Mouse (Mus musculus) MEL (cell line): ENCODE measurements around the gene Pnpla5. TPM values are rescaled to one million over a fixed set of nuclear protein-coding genes. Genes with fewer than 3 reads are reported as not detected.

Source experiments
- DNase-seq: peaks from one replicate; pipeline ENCODE4 v3.0.0; 2011; ENCODE audit warnings: low read depth, low spot score
- H3K27ac ChIP-seq: 2 replicates; pipeline ENCODE4 v1.5.1; 2012; ENCODE audit warnings: low read depth, mild to moderate bottlenecking, control low read depth, low read length, moderate library complexity; ENCODE audit not compliant: control insufficient read depth
- H3K27me3 ChIP-seq, 2 experiments: fragments of 150-350 bp in 1 of 2; sonication (generic) in 1 of 2; 2 replicates each; pipeline ENCODE4 v1.6.1; 2012; ENCODE audit warnings: low read length in 2 of 2, mild to moderate bottlenecking in 2 of 2, improper control_type of control experiment in 1 of 2, moderate library complexity in 1 of 2; ENCODE audit not compliant: insufficient read depth in 2 of 2, control insufficient read depth in 1 of 2
- H3K36me3 ChIP-seq, 2 experiments: 2 replicates each; pipeline ENCODE4 v1.6.1; 2012 to 2014; ENCODE audit warnings: low read length in 2 of 2, improper control_type of control experiment in 1 of 2, inconsistent platforms in 1 of 2, mild to moderate bottlenecking in 1 of 2; ENCODE audit not compliant: insufficient read depth in 2 of 2, control insufficient read depth in 1 of 2
- H3K4me1 ChIP-seq, 2 experiments: fragments of 150-350 bp in 1 of 2; sonication (generic) in 1 of 2; 2 replicates each; pipeline ENCODE4 v1.6.1; 2012; ENCODE audit warnings: low read length in 2 of 2, improper control_type of control experiment in 1 of 2, mild to moderate bottlenecking in 1 of 2; ENCODE audit not compliant: insufficient read depth in 2 of 2, control insufficient read depth in 1 of 2
- H3K4me3 ChIP-seq, 2 experiments: fragments of 150-350 bp in 1 of 2; sonication (generic) in 1 of 2; 2 replicates each; pipeline ENCODE4 v1.5.1; 2012; ENCODE audit warnings: low read depth in 2 of 2, low read length in 2 of 2, mild to moderate bottlenecking in 2 of 2, moderate library complexity in 2 of 2, control low read depth in 1 of 2, improper control_type of control experiment in 1 of 2; ENCODE audit not compliant: control insufficient read depth in 1 of 2, insufficient read depth in 1 of 2
- H3K79me2 ChIP-seq: 2 replicates; pipeline ENCODE4 v1.6.1; 2012; ENCODE audit warnings: mild to moderate bottlenecking, low read length, moderate library complexity; ENCODE audit not compliant: control insufficient read depth, poor library complexity, insufficient read depth
- H3K9ac ChIP-seq: 2 replicates; pipeline ENCODE4 v1.6.1; 2012; ENCODE audit warnings: low read depth, mild to moderate bottlenecking, control low read depth, low read length, moderate library complexity; ENCODE audit not compliant: control insufficient read depth, poor library complexity, severe bottlenecking
- H3K9me3 ChIP-seq: fragments of 150-350 bp; sonication (generic); replicated peaks from 2 replicates; pipeline ENCODE4 v1.6.1; 2012; ENCODE audit warnings: mild to moderate bottlenecking, low read length, improper control_type of control experiment, moderate library complexity; ENCODE audit not compliant: insufficient read depth
- GABPA ChIP-seq: IDR thresholded peaks from 2 replicates; pipeline ENCODE4 v1.6.1; 2012; ENCODE audit warnings: low read depth, mild to moderate bottlenecking, inconsistent platforms, low read length, improper control_type of control experiment, moderate library complexity
- HCFC1 ChIP-seq: IDR thresholded peaks from 2 replicates; pipeline ENCODE4 v1.6.1; 2012; ENCODE audit warnings: low read depth, mild to moderate bottlenecking, inconsistent platforms, low read length, improper control_type of control experiment, moderate library complexity
- JUND ChIP-seq: IDR thresholded peaks from 2 replicates; pipeline ENCODE4 v1.6.1; 2011; ENCODE audit warnings: low read depth, mild to moderate bottlenecking, improper control_type of control experiment, low read length
- MAFK ChIP-seq: IDR thresholded peaks from 2 replicates; pipeline ENCODE4 v1.6.1; 2011; ENCODE audit warnings: low read depth, mild to moderate bottlenecking, low read length, improper control_type of control experiment, borderline replicate concordance
- MYB ChIP-seq: IDR thresholded peaks from 2 replicates; pipeline ENCODE4 v1.6.1; 2011; ENCODE audit warnings: mild to moderate bottlenecking, low read depth, low read length, improper control_type of control experiment
- MYC ChIP-seq: IDR thresholded peaks from 2 replicates; pipeline ENCODE4 v1.6.1; 2011; ENCODE audit warnings: low read depth, mild to moderate bottlenecking, low read length, improper control_type of control experiment, moderate library complexity
- NELFE ChIP-seq: IDR thresholded peaks from 2 replicates; pipeline ENCODE4 v1.6.1; 2011; ENCODE audit warnings: low read depth, low read length, improper control_type of control experiment
- NRF1 ChIP-seq: IDR thresholded peaks from 2 replicates; pipeline ENCODE4 v1.6.1; 2014; ENCODE audit warnings: low read depth, mild to moderate bottlenecking, inconsistent platforms, low read length, improper control_type of control experiment, moderate library complexity; ENCODE audit not compliant: poor library complexity, insufficient read depth, severe bottlenecking
- POLR2A ChIP-seq, 2 experiments: IDR thresholded peaks; 2 replicates each; pipeline ENCODE4 v1.6.1; 2011 to 2012; ENCODE audit warnings: low read length in 2 of 2, mild to moderate bottlenecking in 2 of 2, control low read depth in 1 of 2, improper control_type of control experiment in 1 of 2, low read depth in 1 of 2, moderate library complexity in 1 of 2; ENCODE audit not compliant: control insufficient read depth in 1 of 2, insufficient read depth in 1 of 2, poor library complexity in 1 of 2
- RAD21 ChIP-seq: IDR thresholded peaks from 2 replicates; pipeline ENCODE4 v1.6.1; 2011; ENCODE audit warnings: mild to moderate bottlenecking, low read depth, low read length, improper control_type of control experiment
- RCOR1 ChIP-seq: IDR thresholded peaks from 2 replicates; pipeline ENCODE4 v1.6.1; 2012; ENCODE audit warnings: low read depth, mild to moderate bottlenecking, inconsistent platforms, low read length, improper control_type of control experiment
- SIN3A ChIP-seq: IDR thresholded peaks from 2 replicates; pipeline ENCODE4 v1.6.1; 2012; ENCODE audit warnings: low read length, improper control_type of control experiment, inconsistent platforms
- SMC3 ChIP-seq: IDR thresholded peaks from 2 replicates; pipeline ENCODE4 v1.6.1; 2011; ENCODE audit warnings: low read depth, low read length, improper control_type of control experiment
- TAL1 ChIP-seq: IDR thresholded peaks from 2 replicates; pipeline ENCODE4 v1.6.1; 2012; ENCODE audit warnings: mild to moderate bottlenecking, inconsistent platforms, low read length, moderate library complexity, mixed read lengths
- TBP ChIP-seq: IDR thresholded peaks from 2 replicates; pipeline ENCODE4 v1.8.0; 2011; ENCODE audit warnings: low read depth, low read length, improper control_type of control experiment
- TCF12 ChIP-seq: IDR thresholded peaks from 2 replicates; pipeline ENCODE4 v1.6.1; 2014; ENCODE audit warnings: low read depth, mild to moderate bottlenecking, inconsistent platforms, low read length, improper control_type of control experiment, moderate library complexity
- UBTF ChIP-seq: IDR thresholded peaks from 2 replicates; pipeline ENCODE4 v1.6.1; 2012; ENCODE audit warnings: low read depth, mild to moderate bottlenecking, inconsistent platforms, low read length, improper control_type of control experiment, moderate library complexity, borderline replicate concordance; ENCODE audit not compliant: insufficient read depth
- ZC3H11A ChIP-seq: IDR thresholded peaks from 2 replicates; pipeline ENCODE4 v1.6.1; 2012; ENCODE audit warnings: low read depth, mild to moderate bottlenecking, inconsistent platforms, low read length, improper control_type of control experiment
- ZKSCAN1 ChIP-seq: IDR thresholded peaks from 2 replicates; pipeline ENCODE4 v1.6.1; 2012; ENCODE audit warnings: low read depth, mild to moderate bottlenecking, inconsistent platforms, low read length, improper control_type of control experiment, moderate library complexity
- polyA plus RNA-seq, 2 experiments: library from polyadenylated mRNA; stranded (reverse) in 1 of 2; unstranded in 1 of 2; fragments of >175 nt in 1 of 2; fragments of >200 nt in 1 of 2; gene quantifications; 2 replicates each; pipeline versions ENCODE4 v1.2.1 to v1.2.4; 2012; ENCODE audit warnings: low replicate concordance in 2 of 2, low read depth in 1 of 2; ENCODE audit not compliant: insufficient read length in 2 of 2, insufficient read depth in 1 of 2, missing spikeins in 1 of 2
- total RNA-seq: library from RNA; depleted of rRNA; stranded (reverse); fragments of 300-350 nt; gene quantifications from 2 replicates; pipeline ENCODE4 v1.2.3, GENCODE M21; 2012

Pnpla5 gene
- total and polyA plus RNA-seq, 3 experiments = not detected

GRCm38 (mm10) chr15:84096051-84096450 is 26.9 kb downstream of the Pnpla5 start:
- Histone ChIP-seq H3K36me3 (no peaks in the 10 kb centered on the region), H3K9ac (no peak overlapping the region), H3K27me3 (no peaks in the 10 kb centered on the region; a peak in 1 of 4 replicates), H3K27ac (no peak overlapping the region), H3K4me3 (no peak overlapping the region), H3K4me1 (no peaks in the 10 kb centered on the region), H3K79me2 (no peaks in the 10 kb centered on the region), H3K9me3 (no peaks in the 10 kb centered on the region)
- TF ChIP-seq RCOR1 = no peak
- no peak for TF ChIP-seq MAFK
- TF ChIP-seq GABPA = no peak
- no peak for TF ChIP-seq TBP
- TF ChIP-seq RAD21 = no peak
- no peak for TF ChIP-seq MYB
- TF ChIP-seq SMC3 = no peak
- TF ChIP-seq UBTF = no peak
- TF ChIP-seq SIN3A = no peak
- TF ChIP-seq NELFE = no peak
- TF ChIP-seq POLR2A (IDR thresholded peaks at IDR 0.05; ENCODE audit: control insufficient read depth in 1 of 2, insufficient read depth in 1 of 2, low read depth in 1 of 2, low read length in 2 of 2, poor library complexity in 1 of 2) = no peak
- TF ChIP-seq HCFC1 = no peak
- TF ChIP-seq ZKSCAN1 = no peak
- no peak for TF ChIP-seq JUND
- DNase-seq = no peak

GRCm38 (mm10) chr15:84094921-84095320 is 28.1 kb downstream of the Pnpla5 start:
- Histone ChIP-seq H3K9me3 (no peaks in the 10 kb centered on the region), H3K4me3 (no peak overlapping the region), H3K9ac (no peak overlapping the region), H3K79me2 (no peaks in the 10 kb centered on the region), H3K4me1 (no peaks in the 10 kb centered on the region), H3K27me3 (no peaks in the 10 kb centered on the region; a peak in 1 of 4 replicates), H3K27ac (no peak overlapping the region), H3K36me3 (no peaks in the 10 kb centered on the region)
- TF ChIP-seq RAD21 = no peak
- no peak for TF ChIP-seq TAL1
- no peak for TF ChIP-seq RCOR1
- TF ChIP-seq ZC3H11A = no peak
- TF ChIP-seq MAFK = no peak
- TF ChIP-seq GABPA = no peak
- no peak for TF ChIP-seq TCF12
- TF ChIP-seq NRF1 = no peak
- no peak for TF ChIP-seq SMC3
- no peak for TF ChIP-seq MYB
- no peak for TF ChIP-seq MYC
- DNase-seq = no peak
